Mouse (Mus musculus): ENCODE measurements around the gene Fam208b.

DNA sequence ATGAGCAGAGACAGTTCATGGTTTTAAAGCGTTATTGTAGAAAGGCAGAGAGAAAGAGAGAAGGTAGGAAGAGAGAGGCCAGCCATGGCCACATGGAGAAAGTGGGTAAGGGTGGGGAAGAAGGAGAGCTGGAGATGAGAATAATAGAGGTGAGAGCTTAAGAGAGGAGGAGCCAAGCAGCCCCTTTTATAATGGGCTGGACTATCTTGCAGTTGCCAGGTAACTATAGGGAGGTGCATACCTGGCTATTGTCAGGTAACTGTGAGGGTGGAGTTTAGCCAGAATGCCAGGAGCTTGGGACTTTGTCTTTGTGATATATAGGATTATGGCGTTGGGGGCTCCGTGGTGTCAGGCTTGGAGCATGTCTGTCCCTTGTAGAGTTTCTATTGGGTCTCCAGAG is 16.2 kb upstream of the Fam208b start:
- TF ChIP-seq CTCF (IDR thresholded peaks at IDR 0.05; ENCODE audit: low read depth) (no peak), EP300 (IDR thresholded peaks at IDR 0.05; ENCODE audit: low read depth) (no peak)
